Mouse (Mus musculus): ENCODE data around the gene Ssh3.

Gene Ssh3

DNA sequence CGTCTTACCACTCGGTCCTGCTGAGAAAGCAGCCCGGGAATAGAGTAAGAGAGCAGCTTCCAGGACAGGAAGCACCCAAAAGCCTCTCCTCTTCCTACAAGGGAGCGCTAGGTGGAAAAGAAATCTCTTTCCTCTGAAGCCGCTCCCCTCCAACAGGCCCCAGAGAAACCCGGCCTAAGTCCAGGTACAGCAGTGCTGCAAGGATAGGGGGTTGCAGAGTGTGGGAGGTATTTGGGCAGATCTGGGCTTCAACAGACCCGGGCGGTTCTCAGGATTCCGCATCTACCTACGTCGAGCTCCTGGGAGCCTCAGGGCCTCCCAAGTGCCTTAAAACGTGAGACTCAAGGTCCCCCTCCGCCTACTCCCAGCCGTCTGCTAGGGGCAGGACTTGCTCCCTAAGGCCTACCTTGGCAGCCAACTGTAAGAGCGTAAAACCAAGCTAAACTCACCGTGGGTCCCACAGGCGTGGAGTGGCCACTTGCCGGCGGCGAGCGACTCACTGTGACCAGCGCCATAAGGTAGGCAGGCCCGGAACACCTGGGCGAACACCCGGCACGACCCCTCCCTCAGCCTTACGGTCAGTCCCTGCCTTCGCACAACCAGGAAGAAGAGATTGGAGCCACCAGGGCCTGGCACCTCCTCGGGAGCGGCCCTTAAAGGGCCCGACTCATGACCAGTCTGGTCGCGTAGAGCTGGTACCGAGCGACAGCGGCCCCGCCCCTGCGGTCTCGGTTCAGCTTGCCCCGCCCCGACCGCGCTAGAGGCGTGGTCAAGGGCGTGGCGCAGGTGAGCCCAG lies at the start of gene Ssh3:
Ssh3 (minus strand) TSS at position 615 of the 796 bp plus-strand sequence.
- DNase-seq (ENCODE audit: low spot score) = no peak

DNA sequence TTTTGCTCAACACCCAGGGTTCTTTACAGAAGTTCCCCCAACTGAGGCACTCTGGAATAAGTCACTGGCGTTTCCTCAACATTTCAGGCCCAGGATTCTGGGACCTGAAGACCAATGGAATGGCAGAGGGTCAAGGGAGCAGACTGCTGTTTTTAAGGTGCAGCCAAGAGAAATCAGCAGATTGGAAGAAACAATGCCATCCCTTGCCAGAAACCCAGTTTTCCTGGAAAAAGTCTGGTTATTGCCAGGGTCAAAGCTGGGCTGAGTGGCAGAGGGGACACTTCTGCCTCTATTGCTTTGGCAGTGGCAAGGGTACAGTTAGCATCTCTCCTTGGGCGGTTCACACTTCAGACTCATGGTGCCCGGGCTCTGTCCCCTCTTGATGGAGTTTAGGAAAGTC lies 48.2 kb upstream of the Ssh3 start:
- no peak for DNase-seq (ENCODE audit: low spot score)

DNA sequence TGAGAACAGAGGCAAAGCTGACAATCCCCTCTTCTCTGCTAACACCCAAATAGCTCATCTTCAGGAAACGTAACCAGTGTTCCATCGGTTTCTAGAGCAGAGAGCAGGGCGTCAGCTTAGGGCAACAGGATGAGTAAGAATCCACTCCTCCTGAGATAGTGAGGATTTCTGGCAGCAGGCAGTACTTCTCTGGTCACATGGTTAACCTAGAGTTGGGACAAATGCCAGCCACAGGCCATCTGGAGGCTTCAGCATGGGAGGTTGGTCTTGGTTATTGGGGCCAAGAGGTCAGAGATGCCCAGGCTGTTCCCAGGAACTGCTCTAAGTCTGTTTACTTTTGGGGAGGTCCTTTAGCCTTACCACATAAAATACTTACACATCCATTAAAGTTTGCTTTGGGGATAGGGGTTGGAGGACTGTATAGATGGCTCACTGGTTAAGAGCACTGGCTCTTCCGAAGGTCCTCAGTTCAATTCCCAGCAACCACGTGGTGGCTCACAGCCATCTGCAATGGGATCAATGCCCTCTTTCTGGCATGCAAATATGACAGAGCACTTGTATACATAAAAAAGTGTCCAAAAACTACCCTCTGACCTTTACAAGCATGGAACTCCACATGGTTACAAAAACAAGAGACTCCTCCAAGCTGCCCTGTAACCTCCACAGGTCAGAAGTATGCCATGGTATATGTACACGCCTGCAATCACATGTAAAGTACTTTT lies 46.4 kb upstream of the Ssh3 start:
- no peak for DNase-seq (ENCODE audit: low spot score)

DNA sequence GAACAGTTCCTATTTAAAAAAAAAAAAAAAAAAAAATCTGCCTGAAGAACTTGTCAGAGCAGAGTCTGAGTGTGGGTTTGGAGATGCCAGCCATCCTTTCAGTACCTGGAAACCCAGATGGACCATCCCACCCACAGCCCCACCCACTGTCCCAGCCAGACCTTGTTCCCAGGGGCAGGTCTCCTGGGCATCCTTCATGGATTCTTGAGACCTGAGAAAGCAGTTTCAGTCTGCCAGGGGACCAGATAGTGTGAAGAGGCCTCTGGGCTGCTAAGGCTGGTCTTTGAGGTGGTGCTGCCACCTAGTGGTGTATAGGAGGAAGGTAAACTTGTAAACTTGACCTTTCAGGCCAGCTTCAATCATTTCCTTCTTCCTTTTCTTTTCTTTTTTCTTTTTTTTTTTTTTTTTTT lies 40.8 kb upstream of the Ssh3 start:
- no peak for DNase-seq (ENCODE audit: low spot score)

DNA sequence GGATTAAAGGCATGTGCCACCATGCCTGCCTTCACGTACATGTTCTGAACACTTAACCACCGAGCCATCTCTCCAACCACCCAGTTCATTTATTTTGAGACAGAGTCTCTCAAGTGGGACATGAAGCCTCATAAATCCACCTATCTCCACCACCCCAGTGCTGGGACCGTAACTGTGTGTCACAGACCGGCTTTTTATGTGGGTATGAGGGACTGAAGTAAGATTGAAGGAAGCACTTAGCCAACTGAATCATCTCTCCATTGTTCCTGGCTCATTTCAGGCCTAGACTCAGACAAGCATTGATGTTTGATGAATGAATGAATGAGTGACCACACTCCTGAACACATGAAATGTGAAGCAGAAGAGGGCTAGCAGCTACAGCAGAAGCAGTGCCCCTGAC lies 40.3 kb upstream of the Ssh3 start:
- DNase-seq (ENCODE audit: low spot score) = no peak

DNA sequence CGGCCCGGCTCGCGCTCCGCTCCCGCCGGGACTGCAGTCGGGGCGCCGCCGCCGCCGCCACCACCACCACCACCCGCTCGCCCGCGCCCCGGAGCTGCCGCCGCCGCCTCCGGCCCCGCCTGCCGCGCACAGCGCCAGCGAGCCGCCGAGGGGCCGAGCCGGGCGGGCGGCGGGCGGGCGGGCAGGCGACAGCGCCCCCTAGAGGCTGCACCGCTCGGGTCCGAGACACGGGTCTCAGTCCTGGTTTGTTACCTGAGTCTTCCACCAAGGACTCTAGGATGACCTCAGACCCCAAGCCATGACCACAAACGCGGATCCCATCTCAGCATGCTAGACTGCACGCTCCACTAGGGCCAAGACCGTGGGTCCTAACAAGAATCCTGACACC lies 37.2 kb upstream of the Ssh3 start, which contains the start of gene Grk2:
Grk2 (minus strand) TSS at position 33 of the 388 bp plus-strand sequence.
- DNase-seq (ENCODE audit: low spot score) = peak; percentile 52

DNA sequence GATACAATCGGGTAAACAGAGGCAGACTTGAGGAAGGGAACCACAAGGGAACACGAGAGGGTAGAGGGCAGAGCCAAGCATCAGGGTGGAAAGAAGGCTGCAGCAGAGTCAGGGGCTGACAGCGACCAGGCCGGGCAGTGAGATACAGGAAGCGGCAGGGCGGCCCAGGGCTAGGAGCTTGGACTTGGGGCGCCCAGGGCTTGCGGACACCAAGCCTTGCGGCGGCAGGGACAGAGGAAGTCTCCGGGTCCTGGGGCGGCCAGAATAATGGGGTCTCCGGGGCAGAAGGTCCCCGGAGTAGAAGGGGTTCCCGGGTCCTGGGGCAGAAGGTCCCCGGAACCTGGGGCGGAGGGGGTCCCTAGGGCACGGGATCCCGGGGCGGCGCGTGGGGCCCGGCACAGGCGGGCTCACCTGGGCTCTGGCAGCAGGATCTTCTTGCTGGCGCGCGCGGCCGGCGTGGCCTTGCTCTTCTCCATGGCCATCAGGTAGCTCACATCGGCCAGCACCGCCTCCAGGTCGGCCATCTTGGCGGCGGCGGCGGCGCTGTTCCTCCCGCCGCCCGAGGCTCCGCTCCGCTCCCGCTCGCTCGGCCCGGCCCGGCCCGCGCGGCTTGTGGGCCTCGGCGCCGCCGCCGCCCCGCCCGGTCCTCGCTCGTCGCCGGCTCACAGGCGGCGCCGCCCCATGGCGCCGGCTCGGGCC lies 36.7 kb upstream of the Ssh3 start:
- DNase-seq (ENCODE audit: low spot score) = no peak

DNA sequence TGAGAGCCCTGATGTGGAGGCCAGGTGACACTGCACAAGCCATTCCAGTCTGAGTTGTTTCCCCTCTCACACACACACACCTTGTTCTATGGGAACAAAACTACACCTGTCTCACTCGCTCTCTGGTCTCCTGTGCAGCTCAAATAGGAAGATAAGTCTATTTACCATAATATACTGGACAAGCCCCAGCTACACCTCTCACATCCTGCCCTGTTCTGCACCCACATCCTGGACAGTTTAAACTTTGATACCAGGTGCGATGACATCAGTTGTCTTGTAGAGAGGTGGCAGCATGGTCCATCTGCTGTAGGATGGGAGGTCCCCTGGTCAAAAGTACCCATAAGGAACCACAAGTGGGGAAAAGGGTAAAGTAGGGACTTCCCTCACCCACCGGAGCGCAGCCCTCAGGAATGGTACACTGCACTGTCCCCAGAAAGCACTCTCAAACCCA lies 35.9 kb upstream of the Ssh3 start:
- DNase-seq (ENCODE audit: low spot score) = no peak

DNA sequence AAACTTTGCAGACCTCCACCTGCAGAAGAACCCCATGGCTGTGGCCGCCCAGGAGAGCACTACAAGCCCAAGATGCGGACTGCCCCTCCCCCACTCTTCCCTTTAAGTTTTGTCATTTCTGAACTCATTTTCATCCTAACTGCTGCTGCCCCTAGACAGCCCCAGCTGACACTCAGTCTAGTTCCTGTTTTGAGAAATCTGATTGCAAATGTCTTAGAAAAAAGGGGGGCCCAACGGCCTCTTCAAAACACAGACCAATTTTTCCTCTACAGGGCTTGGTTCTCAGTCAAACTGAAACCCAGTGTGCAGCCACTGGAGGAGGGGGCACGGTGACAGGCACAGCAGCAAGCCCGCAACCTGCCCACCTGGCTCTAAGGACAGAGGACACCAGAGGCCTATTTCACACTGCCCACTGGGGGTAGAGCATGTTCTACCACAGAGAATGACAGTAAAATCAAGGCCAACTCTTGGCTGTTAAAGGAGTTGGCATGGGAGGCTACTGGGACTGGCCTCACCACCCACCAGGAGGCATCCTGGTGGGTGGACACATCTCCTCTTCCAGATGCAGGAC lies 35.4 kb upstream of the Ssh3 start:
- no peak for DNase-seq (ENCODE audit: low spot score)

DNA sequence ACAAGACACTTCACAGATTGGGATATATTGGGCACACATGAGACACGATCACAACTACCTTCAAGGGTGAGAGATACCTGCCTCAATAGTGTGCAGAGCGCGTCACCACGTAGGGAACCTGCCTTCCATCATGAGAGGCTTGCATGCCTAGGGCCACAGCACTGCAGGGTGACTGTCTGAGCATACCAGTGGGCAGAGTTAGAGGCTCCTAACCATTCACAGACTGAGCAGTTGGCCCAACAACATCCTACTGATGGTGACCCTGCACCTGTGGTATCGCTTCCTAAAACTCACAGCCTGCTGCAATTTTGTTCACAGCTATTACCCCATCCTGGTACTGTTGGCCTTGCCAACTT lies 34.6 kb upstream of the Ssh3 start:
- DNase-seq (ENCODE audit: low spot score) = no peak

DNA sequence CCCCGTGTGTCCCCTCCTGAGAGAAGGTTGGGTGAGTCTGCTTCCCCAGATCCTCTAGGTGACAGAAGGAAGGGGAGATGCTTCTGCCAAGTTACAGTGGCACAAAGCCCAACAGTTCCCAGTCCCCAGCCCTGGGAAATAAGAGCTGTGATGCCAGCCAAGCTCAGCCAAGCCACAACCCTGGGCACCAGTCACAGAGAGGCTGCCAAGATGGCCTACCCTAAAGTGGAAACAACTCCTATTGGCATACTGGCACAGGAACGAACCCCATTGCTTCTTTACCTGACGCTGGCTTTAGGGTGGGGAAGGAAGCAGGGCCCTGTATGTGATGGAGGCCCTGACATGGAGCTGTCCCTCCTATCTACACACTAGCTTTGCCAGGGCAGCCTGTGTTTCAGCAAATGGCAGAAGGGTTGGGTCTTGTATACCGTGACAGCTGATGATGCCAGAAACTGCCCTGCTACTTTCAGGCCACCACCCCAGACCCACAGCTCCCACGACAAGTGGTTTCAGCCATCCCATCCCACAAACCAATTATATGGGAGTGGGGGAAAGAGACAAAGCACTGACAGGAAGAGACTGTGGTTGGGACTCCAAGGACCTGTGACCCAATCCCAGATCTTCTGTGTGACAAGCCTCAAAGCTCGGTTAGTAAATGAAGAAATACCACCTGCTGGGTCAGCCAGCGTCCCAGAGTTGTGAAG lies 34.1 kb upstream of the Ssh3 start:
- no peak for DNase-seq (ENCODE audit: low spot score)

DNA sequence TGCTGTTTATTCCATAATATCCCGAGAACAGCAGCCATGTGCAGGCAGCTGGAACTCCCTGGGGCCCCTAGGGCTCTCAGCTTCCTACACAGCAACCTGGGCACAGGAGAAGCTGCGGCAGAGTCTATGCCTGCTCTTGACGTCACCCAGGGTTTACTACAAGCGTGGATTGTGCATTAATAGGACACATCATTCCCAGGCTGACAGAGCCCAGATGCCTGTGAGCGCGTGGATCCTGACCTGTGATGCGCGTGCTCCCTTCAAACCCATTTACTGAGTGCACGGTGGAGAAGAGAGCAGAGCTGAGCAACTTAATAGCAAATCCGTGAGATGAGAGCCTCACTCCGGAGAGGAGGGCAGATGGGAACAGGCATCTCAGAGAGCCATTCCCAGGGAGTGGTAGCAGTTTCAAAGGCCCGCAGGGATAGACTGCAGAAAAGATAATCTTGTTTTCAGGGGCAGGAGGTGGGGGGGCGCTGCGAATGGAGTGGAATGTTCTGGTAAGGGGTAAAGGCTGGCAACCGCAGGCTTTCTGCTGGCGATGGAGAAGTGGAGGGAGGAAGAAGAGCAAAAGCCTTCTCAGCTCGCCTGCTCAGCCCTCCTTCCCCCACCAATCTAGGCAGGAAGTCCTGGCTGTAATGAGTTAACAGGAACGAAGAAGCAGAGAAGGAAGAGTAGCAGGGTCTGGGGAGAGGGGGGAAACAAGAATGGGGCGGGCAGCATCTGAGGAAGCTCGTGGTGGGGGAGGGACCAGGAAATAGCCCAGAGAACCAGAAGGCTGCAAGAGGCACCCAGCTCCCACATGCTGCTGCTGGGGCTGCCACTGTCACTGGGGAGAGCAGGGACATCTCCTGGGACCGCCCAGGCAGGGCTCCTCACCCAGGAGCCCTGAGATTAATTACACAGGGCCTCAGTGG lies 33.0 kb upstream of the Ssh3 start:
- no peak for DNase-seq (ENCODE audit: low spot score)

DNA sequence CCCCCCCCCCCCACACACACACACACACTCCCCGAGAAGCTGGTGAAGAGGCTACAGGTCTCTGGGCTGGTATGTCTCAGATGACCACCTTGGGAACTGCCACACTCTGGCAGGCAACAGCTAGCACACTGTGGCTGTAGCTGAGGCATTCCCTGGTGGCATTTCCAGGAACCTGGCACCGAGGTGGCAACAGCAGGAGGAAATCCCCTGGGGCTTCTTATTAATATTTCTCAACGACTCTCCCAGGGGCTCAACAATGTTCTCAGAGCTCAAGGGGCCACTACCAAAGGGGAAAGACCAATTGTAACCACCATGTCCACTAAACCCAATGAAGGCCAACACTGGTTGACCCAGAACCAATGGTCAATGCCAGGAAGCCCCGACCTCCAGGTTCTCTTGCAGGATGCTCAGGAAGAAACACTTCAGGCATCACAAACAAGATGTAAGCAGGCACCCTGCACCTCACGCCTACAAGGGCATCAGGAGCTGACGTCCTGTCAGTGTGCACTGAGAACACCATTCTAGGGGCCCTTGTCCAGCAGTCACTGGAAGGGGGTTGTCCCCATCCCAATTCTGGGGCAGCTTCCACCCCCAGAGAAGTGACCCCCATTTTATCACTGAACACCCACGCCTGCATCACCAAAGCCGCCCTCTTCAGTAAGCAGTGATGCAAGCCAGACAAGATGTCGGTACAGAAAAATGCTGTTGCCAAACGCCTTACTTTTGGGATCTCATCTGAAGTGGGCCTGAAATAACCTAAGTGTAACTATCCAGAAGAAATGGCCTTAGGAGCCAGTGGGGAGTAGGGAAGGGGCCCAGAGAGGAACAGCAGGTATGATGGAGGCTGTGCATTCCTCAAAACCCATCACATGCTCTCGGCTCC lies 32.1 kb upstream of the Ssh3 start:
- DNase-seq (ENCODE audit: low spot score) = no peak

DNA sequence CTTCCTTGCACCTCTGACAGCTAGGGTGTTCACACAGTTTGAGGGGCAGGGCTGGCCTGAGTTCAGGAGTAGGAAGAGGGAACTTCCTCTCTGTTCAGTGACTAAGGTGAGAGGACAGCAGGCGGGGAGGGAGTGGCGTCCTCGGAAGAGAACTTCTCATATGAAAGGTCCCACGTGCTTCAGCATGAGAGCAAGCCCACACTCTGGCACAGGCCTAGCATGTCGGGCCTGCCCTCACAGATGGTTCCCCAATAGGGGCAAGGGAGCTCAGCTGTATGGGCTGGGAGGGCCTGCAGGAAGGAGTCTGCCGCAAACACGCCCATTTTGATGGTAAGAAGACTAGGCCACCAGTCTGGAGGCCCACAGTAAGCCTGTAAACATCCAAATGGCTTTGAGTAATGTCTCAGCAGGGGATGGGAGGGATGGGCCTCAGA lies 31.3 kb upstream of the Ssh3 start:
- DNase-seq (ENCODE audit: low spot score) = no peak

DNA sequence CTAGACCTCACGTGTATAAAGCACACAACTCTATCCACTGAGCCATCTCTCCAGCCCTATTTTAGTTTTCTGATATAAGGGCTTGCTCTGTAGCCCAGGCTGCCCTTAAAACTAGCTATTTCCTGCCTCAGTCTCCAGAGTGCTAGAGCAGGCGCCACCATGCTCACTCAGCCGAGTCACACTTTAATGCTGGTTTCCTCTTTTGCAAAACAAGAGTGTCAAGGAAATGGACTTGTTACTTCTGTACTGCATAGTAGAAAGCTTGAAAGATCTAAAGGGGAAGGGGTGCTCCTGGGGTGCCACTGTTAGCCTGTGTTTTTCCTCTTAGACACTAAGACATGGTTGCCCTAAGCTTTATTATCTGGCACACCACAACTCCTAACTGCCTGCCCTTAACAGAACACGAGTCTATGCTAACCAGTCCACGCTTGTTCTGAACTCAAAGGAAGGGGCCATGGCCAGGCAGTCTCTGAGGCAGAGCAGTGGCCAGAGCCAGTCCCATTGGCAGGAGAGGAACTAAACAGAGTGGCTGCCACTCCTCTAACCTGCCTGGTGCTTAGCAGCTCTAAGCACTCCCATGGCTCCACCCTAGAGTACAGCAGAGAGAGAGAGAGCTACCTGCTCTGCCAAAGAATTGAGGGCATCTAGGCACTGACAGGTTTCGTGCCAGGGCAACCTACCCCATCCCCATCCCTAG lies 30.7 kb upstream of the Ssh3 start:
- no peak for DNase-seq (ENCODE audit: low spot score)

DNA sequence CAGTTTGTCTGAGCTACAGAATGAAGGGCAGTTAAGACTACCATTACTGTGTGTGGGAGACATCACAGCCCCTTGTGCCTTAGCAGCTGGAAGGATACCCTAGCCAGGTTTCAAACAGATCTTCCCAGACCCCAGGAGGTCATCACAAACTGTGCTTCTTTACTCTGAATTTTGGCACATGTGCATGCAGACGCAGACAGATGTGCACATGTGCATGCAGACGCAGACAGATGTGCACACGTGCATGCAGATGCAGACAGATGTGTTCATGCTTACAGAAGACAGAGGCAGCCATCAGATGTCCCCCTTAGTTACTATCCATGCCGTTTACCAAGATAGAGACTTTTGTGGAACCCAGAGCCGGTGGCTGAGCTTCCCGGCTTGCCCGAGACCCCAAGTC lies 30.1 kb upstream of the Ssh3 start:
- DNase-seq (ENCODE audit: low spot score) = no peak

DNA sequence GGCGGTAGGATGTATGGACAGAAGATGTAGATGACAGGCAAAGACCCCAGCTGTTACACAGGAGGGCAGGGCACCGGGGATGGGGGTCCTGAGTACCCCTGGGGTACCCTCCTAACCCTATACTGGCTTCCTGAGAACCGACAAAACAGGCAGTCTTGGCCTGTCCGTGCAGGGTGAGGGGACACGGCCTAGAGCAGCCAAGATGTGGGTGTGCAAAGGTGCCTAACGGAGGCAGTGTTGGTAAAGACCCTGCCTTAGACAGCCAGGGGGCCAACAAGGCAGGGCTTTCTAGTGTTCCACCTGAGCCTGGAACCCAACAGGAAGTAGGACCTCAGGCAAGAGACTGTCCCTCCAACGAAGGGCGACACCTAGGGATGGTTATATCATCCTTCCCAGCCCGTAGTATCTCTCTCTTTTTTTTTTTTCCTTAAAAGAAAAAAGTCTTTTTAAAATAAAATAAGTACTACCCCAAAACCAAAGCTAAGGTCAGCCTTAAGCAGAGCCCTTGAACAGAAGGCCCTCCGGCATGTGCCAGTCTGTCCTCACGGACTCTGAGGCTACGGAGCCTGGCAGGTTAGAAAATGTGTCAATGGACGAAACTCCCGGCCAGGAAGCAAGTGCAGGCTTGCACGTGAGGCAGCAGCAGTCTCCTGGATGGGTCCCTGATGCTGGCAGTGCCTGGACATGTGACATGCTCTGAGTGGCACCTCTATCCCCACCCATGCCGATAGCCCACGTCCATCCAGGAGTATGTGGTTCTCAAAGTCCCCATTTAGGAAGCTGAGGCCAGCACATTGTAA lies 29.5 kb upstream of the Ssh3 start:
- DNase-seq (ENCODE audit: low spot score) = no peak

DNA sequence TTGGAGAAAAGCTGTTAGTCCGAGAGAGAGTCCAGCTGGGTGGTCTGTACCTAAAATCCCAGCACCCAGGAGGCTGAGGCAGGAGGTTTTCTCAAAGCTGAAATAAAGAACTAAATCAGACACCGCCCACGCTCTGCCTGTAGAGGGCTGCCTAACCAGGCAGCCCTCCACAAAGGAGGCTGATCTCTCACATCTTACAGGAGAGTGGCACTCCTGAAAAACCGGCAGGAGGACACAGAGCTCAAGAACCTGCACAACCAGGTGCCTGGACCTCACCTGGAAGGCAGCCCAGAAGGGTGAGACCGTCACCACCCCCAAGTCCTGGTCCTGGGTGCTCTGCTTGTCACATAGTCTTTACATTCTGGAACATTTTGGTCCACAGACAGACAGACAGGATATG lies 28.9 kb upstream of the Ssh3 start:
- DNase-seq (ENCODE audit: low spot score) = no peak
